Mouse (Mus musculus): ENCODE data around the gene Acadm.

GRCm38 (mm10) chr3:153975060-153975459, 30.6 kb upstream of the Acadm start:
- TF ChIP-seq CTCF (IDR thresholded peaks at IDR 0.05; ENCODE audit: low read depth) (no peak), EP300 (IDR thresholded peaks at IDR 0.05; ENCODE audit: low read depth) (no peak)

All from liver, embryonic 14.5 days (tissue).